Mouse (Mus musculus) heart, postnatal 0 days (tissue): ENCODE measurements around the gene Eif3a. TPM values are rescaled to one million over a fixed set of nuclear protein-coding genes. Genes with fewer than 3 reads are reported as not detected.

Source experiments
- ATAC-seq: fragments of 200-750 bp; cut with Nextera tagmentation; 2 replicates; pipeline ENCODE4 v1.8.0; 2017; ENCODE audit warnings: low read depth, moderate number of reproducible peaks, moderate library complexity; ENCODE audit not compliant: insufficient read depth
- DNase-seq: peaks from one replicate; pipeline ENCODE4 v3.0.0-alpha.2; 2016; ENCODE audit warnings: low spot score
- H3K27ac ChIP-seq: fragments of 300-500 bp; sonication (generic); 2 replicates; pipeline ENCODE4 v1.5.1; 2014; ENCODE audit warnings: low read depth, mild to moderate bottlenecking
- H3K27me3 ChIP-seq: fragments of 300-500 bp; sonication (generic); 2 replicates; pipeline ENCODE4 v1.6.1; 2014; ENCODE audit warnings: low read length, mixed read lengths; ENCODE audit not compliant: control insufficient read depth, insufficient read depth
- H3K36me3 ChIP-seq: fragments of 300-500 bp; sonication (generic); replicated peaks from 2 replicates; pipeline ENCODE4 v1.6.1; 2014; ENCODE audit warnings: low read length, mixed read lengths; ENCODE audit not compliant: control insufficient read depth, insufficient read depth
- H3K4me1 ChIP-seq: fragments of 300-500 bp; sonication (generic); 2 replicates; pipeline ENCODE4 v1.6.1; 2014; ENCODE audit warnings: antibody characterized with exemption; ENCODE audit not compliant: control insufficient read depth, insufficient read depth
- H3K4me2 ChIP-seq: fragments of 300-500 bp; sonication (generic); 2 replicates; pipeline ENCODE4 v1.6.1; 2014; ENCODE audit warnings: low read depth, mild to moderate bottlenecking, low read length, moderate library complexity
- H3K4me3 ChIP-seq: fragments of 300-500 bp; sonication (generic); 2 replicates; pipeline ENCODE4 v1.5.1; 2014; ENCODE audit warnings: low read depth, low read length
- H3K9ac ChIP-seq: fragments of 300-500 bp; sonication (generic); replicated peaks from 2 replicates; pipeline ENCODE4 v1.6.1; 2014; ENCODE audit warnings: low read depth, low read length, mixed read lengths
- H3K9me3 ChIP-seq: fragments of 300-500 bp; sonication (generic); replicated peaks from 2 replicates; pipeline ENCODE4 v1.6.1; 2016; ENCODE audit warnings: low read length; ENCODE audit not compliant: control insufficient read depth
- CTCF ChIP-seq: IDR thresholded peaks from 2 replicates; pipeline ENCODE4 v1.5.1; 2016; ENCODE audit warnings: antibody characterized with exemption, control low read depth, low read depth
- EP300 ChIP-seq: IDR thresholded peaks from 2 replicates; pipeline ENCODE4 v1.6.1; 2016; ENCODE audit warnings: antibody characterized with exemption, low read depth
- WGBS: fragments of 180-500 bp; shearing (Covaris S2); extraction: QIAGEN DNeasy Blood & Tissue Kit; methylation state at CpG from one replicate; pipeline ENCODE4 v1.1.7; 2014; 5-methylcytosine and 5-hydroxymethylcytosine counted together
- polyA plus RNA-seq: library from polyadenylated mRNA; unstranded; fragments of >200 nt; fragmentation: Nextera tagmentation; extraction: Ambion mirVana; gene quantifications from 2 replicates; pipeline ENCODE4 v1.2.1, GENCODE M21; 2015
- total RNA-seq: library from RNA; depleted of rRNA; stranded (reverse); fragments of >200 nt; gene quantifications from 2 replicates; pipeline ENCODE4 v1.2.3, GENCODE M21; 2014; ENCODE audit warnings: low replicate concordance

The Eif3a gene
- total and polyA plus RNA-seq, 2 experiments from 2014 or later = 75.1 to 75.5 TPM

- TF ChIP-seq EP300 = no peak
- no peak for TF ChIP-seq CTCF
- no peak for ATAC-seq
- H3K27me3 ChIP-seq = no peaks in the 10 kb centered on the region
- WGBS = 71% methylated on average over 1 of the region's 1 CpGs
- DNase-seq = no peak
- H3K4me3 ChIP-seq = no peak overlapping the region
- H3K9me3 ChIP-seq = no peaks in the 10 kb centered on the region
- no peaks in the 10 kb centered on the region for H3K36me3 ChIP-seq
- H3K4me2 ChIP-seq = no peak overlapping the region
- no peak overlapping the region for H3K9ac ChIP-seq
- H3K4me1 ChIP-seq = no peaks in the 10 kb centered on the region
- no peak overlapping the region for H3K27ac ChIP-seq
Measured at GRCm38 (mm10) chr19:60747801-60748200, 42.7 kb downstream of the Eif3a start.

- no peak for DNase-seq
- ATAC-seq = no peak
- WGBS = 58% methylated on average over 5 of the region's 5 CpGs
- TF ChIP-seq EP300 (no peak), CTCF (no peak)
- no peak overlapping the region for H3K4me3 ChIP-seq
- no peak overlapping the region for H3K9ac ChIP-seq
- H3K4me1 ChIP-seq = no peaks in the 10 kb centered on the region
- no peak overlapping the region for H3K4me2 ChIP-seq
- H3K36me3 ChIP-seq = no peaks in the 10 kb centered on the region
- no peaks in the 10 kb centered on the region for H3K27me3 ChIP-seq
- no peak overlapping the region for H3K27ac ChIP-seq
- H3K9me3 ChIP-seq = no peaks in the 10 kb centered on the region
Measured at GRCm38 (mm10) chr19:60743767-60744547, 46.5 kb downstream of the Eif3a start.

- H3K27me3 ChIP-seq = no peaks in the 10 kb centered on the region
- ATAC-seq (no peak), DNase-seq (no peak)
- H3K9me3 ChIP-seq = no peaks in the 10 kb centered on the region
- H3K9ac ChIP-seq = no peak overlapping the region
- no peak overlapping the region for H3K27ac ChIP-seq
- 45% methylated on average over 1 of the region's 1 CpGs for WGBS
- no peak overlapping the region for H3K4me2 ChIP-seq
- no peaks in the 10 kb centered on the region for H3K36me3 ChIP-seq
- H3K4me3 ChIP-seq = no peak overlapping the region
- H3K4me1 ChIP-seq = no peaks in the 10 kb centered on the region
- no peak for TF ChIP-seq EP300
- TF ChIP-seq CTCF = no peak
Measured at GRCm38 (mm10) chr19:60740560-60740959, 49.9 kb downstream of the Eif3a start.

GRCm38 (mm10) chr19:60731966-60732365, 58.5 kb downstream of the Eif3a start:
- no peak for ATAC-seq
- Histone ChIP-seq H3K36me3 (no peaks in the 10 kb centered on the region), H3K4me3 (no peak overlapping the region), H3K4me2 (no peak overlapping the region), H3K9me3 (no peaks in the 10 kb centered on the region), H3K27me3 (no peaks in the 10 kb centered on the region), H3K27ac (no peak overlapping the region), H3K9ac (no peak overlapping the region), H3K4me1 (no peaks in the 10 kb centered on the region)
- 77% methylated on average over 1 of the region's 1 CpGs for WGBS
- DNase-seq = no peak
- TF ChIP-seq CTCF (no peak), EP300 (no peak)

- no peak overlapping the region for H3K9ac ChIP-seq
- no peak for ATAC-seq
Measured at GRCm38 (mm10) chr19:60731299-60731698, 59.2 kb downstream of the Eif3a start.

More at GRCm38 (mm10) chr19:60731299-60731698, 59.2 kb downstream of the Eif3a start:
- TF ChIP-seq CTCF = no peak
- TF ChIP-seq EP300 = no peak
- Histone ChIP-seq H3K27ac (no peak overlapping the region), H3K4me1 (no peaks in the 10 kb centered on the region), H3K4me3 (no peak overlapping the region), H3K27me3 (no peaks in the 10 kb centered on the region), H3K9me3 (no peaks in the 10 kb centered on the region), H3K4me2 (no peak overlapping the region), H3K36me3 (no peaks in the 10 kb centered on the region)
- 54% methylated on average over 1 of the region's 1 CpGs for WGBS
- DNase-seq = no peak
